Mouse (Mus musculus): ENCODE data around the gene H2-Ke6. TPM values are rescaled to one million over a fixed set of nuclear protein-coding genes. Genes with fewer than 3 reads are reported as not detected.

Gene H2-Ke6
- polyA plus RNA-seq (2021; fragmentation: Nextera tagmentation), result 42.0 and 44.5 TPM in 2 replicates
- long read RNA-seq, experiment 1, transcript H2-Ke6-201 (9 exons, 965 nt), result major isoform, 28 of 47 reads
- long read RNA-seq, experiment 1, partial matches to known transcripts, result 7 of 47 reads
- long read RNA-seq, experiment 1, other reads (novel, unspliced or antisense), result 9 of 47 reads
- long read RNA-seq, experiment 2, transcript H2-Ke6-201 (9 exons, 965 nt), result major isoform, 13 of 45 reads
- long read RNA-seq, experiment 2, partial matches to known transcripts, result 14 of 45 reads
- long read RNA-seq, experiment 2, other reads (novel, unspliced or antisense), result 10 of 45 reads

GRCm38 (mm10) chr17:34027656-34028223, at the start of gene H2-Ke6:
TSS of gene H2-Ke6 (minus strand) at chr17:34028060.

DNA sequence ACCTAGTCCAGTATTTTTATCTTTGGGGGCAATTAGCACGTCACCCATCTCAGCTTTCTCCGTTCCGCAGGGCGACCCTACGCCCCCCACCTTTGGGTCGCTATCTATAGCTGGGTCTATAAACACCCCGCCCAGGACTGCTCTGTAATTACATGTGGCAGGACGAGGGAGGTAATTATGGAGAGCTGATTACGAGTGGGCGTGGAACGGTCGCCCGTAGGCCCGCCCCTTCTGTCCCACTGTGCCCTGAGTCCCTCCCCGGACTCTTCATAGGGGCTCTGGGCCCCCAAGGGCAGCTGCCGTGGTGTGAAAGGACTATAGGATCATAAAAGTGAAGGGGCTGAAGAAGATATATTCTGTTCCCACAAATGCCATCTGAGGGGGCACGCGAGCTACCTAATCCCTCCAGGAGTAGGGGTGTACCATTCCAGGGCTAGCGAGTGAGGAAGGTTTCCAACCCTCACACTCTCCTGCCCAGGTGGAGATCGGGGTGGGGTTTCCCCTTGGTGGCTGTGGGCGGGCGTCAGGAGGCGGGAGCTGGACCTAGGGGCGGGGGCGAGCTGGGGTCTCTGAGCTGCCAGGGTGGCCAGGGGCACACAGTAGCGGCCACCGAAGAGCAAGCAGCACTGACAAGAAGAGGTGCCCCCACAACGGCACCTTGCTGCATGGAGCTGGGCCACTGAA, 11.2 kb upstream of the H2-Ke6 start, which contains the start of gene Col11a2:
Gene Col11a2, plus strand, starts transcription at position 560 of the 684 bp plus-strand sequence.

DNA sequence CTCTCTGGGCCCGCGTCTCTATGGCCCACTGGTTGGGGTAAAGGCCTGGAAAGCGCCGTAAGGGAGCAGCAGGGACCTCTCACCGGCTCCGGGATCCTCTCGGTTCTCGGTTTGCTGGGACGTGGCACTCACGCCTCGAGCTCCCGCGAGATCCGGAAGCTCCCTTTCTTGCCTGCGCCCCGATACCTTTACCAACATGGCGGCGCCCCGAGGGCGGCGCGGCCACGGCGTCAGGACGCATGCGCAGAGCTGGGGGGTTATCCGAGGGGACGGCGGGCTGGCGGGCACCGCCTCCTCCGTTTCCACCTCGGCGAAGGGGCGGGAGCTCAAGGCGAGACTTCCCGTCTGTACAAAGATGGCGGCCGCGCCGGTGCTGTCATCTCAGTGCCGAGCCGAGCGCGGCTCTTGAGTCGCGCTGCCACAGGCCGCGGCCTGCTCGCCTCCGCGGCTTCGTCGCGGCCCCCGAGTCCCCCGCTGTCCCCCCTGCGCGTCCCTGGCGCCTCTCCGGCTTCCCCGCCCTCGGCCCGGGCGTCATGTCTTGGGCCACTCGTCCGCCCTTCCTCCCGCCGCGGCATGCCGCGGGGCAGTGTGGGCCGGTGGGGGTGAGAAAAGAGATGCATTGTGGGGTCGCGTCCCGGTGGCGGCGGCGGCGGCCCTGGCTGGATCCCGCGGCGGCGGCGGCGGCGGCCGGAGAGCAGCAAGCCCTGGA, 3.8 kb upstream of the H2-Ke6 start, which contains the start of the genes Slc39a7 and Rxrb:
Gene Slc39a7, minus strand, starts transcription at position 218 of the 709 bp plus-strand sequence.
Gene Rxrb, plus strand, starts transcription at position 348 of the 709 bp plus-strand sequence.

DNA sequence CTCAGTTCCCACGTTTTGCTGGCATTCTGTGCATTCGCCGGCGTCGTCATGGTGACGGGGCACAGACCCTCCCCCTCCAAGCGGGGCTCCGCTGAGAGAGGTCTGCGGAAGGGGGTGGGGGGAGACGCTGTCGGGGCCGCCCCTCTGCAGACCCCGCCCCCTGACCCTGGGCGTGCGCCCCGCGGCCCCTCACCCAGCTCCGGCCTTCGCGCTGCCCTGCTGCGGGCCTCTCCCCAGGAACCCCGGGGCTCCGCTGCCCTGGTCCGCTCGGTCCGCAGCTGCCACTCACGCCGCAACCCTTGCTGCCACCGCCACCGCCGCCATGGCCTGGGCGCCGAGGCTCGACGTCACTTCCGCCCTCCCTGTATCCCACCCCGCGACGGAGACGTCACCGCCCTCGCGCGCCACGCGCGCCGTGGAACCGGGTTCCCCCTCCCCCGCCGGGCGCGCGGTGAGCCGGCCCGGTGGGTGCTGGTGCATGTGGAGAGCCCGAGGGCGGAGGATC, 3.5 kb downstream of the H2-Ke6 start, which contains the start of gene Ring1:
Gene Ring1, minus strand, starts transcription at position 364 of the 505 bp plus-strand sequence.

DNA sequence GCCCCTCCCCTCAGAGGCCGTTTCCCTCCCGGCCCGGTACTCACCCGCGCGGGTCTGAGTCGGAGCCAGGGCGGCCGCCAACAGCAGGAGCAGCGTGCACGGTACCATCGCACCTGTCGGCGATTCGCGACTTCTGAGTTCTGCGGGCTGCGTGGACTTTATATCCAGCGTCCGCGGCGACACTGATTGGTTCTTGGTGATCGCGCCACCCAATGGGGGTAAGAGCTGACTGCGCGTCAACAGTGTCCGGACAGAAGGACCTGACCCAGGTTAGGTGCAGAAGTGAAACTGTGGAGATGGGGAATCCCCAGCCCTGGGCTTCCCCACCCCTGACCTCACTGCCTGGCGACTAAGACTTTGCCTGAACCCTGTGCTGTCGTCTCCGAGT, 27.7 kb downstream of the H2-Ke6 start, which contains the start of gene H2-K1:
Gene H2-K1, minus strand, starts transcription at position 198 of the 388 bp plus-strand sequence.

Small RNAs within 50 kb of the gene (microRNA-seq; reads per million reads assigned to microRNA genes)
- gene Mir219a-1, result not detected
- gene Mir219c, result not detected

Other genes starting within 250 kb of the H2-Ke6 start
- 4.1 and 4.8 TPM in 2 replicates for gene Angptl4, start 246.2 kb downstream of the H2-Ke6 start, polyA plus RNA-seq (2021; fragmentation: Nextera tagmentation)
- 18.6 and 21.5 TPM in 2 replicates for gene Kank3, start 217.5 kb downstream of the H2-Ke6 start, polyA plus RNA-seq (2021; fragmentation: Nextera tagmentation)
- 3,625 and 3,721 TPM in 2 replicates for gene Rps28, start 203.5 kb downstream of the H2-Ke6 start, polyA plus RNA-seq (2021; fragmentation: Nextera tagmentation)
- gene Ndufa7, start 203.5 kb downstream of the H2-Ke6 start, polyA plus RNA-seq (2021; fragmentation: Nextera tagmentation), result 965 and 1,137 TPM in 2 replicates
- gene Cd320, start 185.0 kb downstream of the H2-Ke6 start, polyA plus RNA-seq (2021; fragmentation: Nextera tagmentation), result 51.3 and 62.0 TPM in 2 replicates
- gene Gm7029, start 154.2 kb downstream of the H2-Ke6 start, polyA plus RNA-seq (2021; fragmentation: Nextera tagmentation), result not detected in 2 replicates
- 0.51 TPM in 1 of 2 replicates, not detected in the other for gene Kifc1, start 137.4 kb downstream of the H2-Ke6 start, polyA plus RNA-seq (2021; fragmentation: Nextera tagmentation)
- gene Platr17, start 122.9 kb downstream of the H2-Ke6 start, polyA plus RNA-seq (2021; fragmentation: Nextera tagmentation), result 0.60 and 0.75 TPM in 2 replicates
- 18.8 and 19.0 TPM in 2 replicates for gene Daxx, start 118.6 kb downstream of the H2-Ke6 start, polyA plus RNA-seq (2021; fragmentation: Nextera tagmentation)
- 28.3 and 30.0 TPM in 2 replicates for gene Tapbp, start 112.2 kb downstream of the H2-Ke6 start, polyA plus RNA-seq (2021; fragmentation: Nextera tagmentation)
- gene Zbtb22, start 112.2 kb downstream of the H2-Ke6 start, polyA plus RNA-seq (2021; fragmentation: Nextera tagmentation), result 4.5 and 4.6 TPM in 2 replicates
- gene Rgl2, start 98.5 kb downstream of the H2-Ke6 start, polyA plus RNA-seq (2021; fragmentation: Nextera tagmentation), result 4.3 and 4.4 TPM in 2 replicates
- 105 and 106 TPM in 2 replicates for gene Pfdn6, start 87.7 kb downstream of the H2-Ke6 start, polyA plus RNA-seq (2021; fragmentation: Nextera tagmentation)
- 5.0 and 6.5 TPM in 2 replicates for gene Wdr46, start 87.4 kb downstream of the H2-Ke6 start, polyA plus RNA-seq (2021; fragmentation: Nextera tagmentation)
- gene B3galt4, start 76.6 kb downstream of the H2-Ke6 start, polyA plus RNA-seq (2021; fragmentation: Nextera tagmentation), result 2.0 and 2.1 TPM in 2 replicates
- gene Vps52, start 72.2 kb downstream of the H2-Ke6 start, polyA plus RNA-seq (2021; fragmentation: Nextera tagmentation), result 48.0 and 48.1 TPM in 2 replicates
- gene Rps18, start 72.1 kb downstream of the H2-Ke6 start, polyA plus RNA-seq (2021; fragmentation: Nextera tagmentation), result 812 and 816 TPM in 2 replicates
- 37.2 and 44.8 TPM in 2 replicates for gene H2-K1, start 27.7 kb downstream of the H2-Ke6 start, polyA plus RNA-seq (2021; fragmentation: Nextera tagmentation)
- gene Ring1, start 3.4 kb downstream of the H2-Ke6 start, polyA plus RNA-seq (2021; fragmentation: Nextera tagmentation), result 3.7 TPM in 2 replicates
- 68.1 and 70.9 TPM in 2 replicates for gene Slc39a7, start 3.6 kb upstream of the H2-Ke6 start, polyA plus RNA-seq (2021; fragmentation: Nextera tagmentation)
- 10.4 and 11.9 TPM in 2 replicates for gene Rxrb, start 3.8 kb upstream of the H2-Ke6 start, polyA plus RNA-seq (2021; fragmentation: Nextera tagmentation)
- gene Col11a2, start 11.4 kb upstream of the H2-Ke6 start, polyA plus RNA-seq (2021; fragmentation: Nextera tagmentation), result 0.26 and 0.31 TPM in 2 replicates
- gene H2-Oa, start 64.3 kb upstream of the H2-Ke6 start, polyA plus RNA-seq (2021; fragmentation: Nextera tagmentation), result 1.9 TPM in 2 replicates
- 41.6 and 44.5 TPM in 2 replicates for gene H2-DMa, start 91.5 kb upstream of the H2-Ke6 start, polyA plus RNA-seq (2021; fragmentation: Nextera tagmentation)
- gene Brd2, start 94.6 kb upstream of the H2-Ke6 start, polyA plus RNA-seq (2021; fragmentation: Nextera tagmentation), result 39.6 and 50.6 TPM in 2 replicates
- 0.23 and 0.52 TPM in 2 replicates for gene H2-DMb2, start 115.2 kb upstream of the H2-Ke6 start, polyA plus RNA-seq (2021; fragmentation: Nextera tagmentation)
- 4.0 and 6.9 TPM in 2 replicates for gene H2-DMb1, start 125.0 kb upstream of the H2-Ke6 start, polyA plus RNA-seq (2021; fragmentation: Nextera tagmentation)
- 3.6 and 4.8 TPM in 2 replicates for gene Tap1, start 159.5 kb upstream of the H2-Ke6 start, polyA plus RNA-seq (2021; fragmentation: Nextera tagmentation)
- gene Psmb9, start 159.7 kb upstream of the H2-Ke6 start, polyA plus RNA-seq (2021; fragmentation: Nextera tagmentation), result 7.6 and 9.3 TPM in 2 replicates
- gene Psmb8, start 169.7 kb upstream of the H2-Ke6 start, polyA plus RNA-seq (2021; fragmentation: Nextera tagmentation), result 25.2 and 28.6 TPM in 2 replicates
- gene Tap2, start 175.5 kb upstream of the H2-Ke6 start, polyA plus RNA-seq (2021; fragmentation: Nextera tagmentation), result 9.9 and 12.6 TPM in 2 replicates
- 0.60 and 0.68 TPM in 2 replicates for gene H2-Ob, start 210.8 kb upstream of the H2-Ke6 start, polyA plus RNA-seq (2021; fragmentation: Nextera tagmentation)
- gene H2-Ab1, start 229.6 kb upstream of the H2-Ke6 start, polyA plus RNA-seq (2021; fragmentation: Nextera tagmentation), result 7.6 and 18.3 TPM in 2 replicates